Mouse (Mus musculus): ENCODE results near the gene Coro2b. TPM values are rescaled to one million over a fixed set of nuclear protein-coding genes. Genes with fewer than 3 reads are reported as not detected.

Coro2b gene
- polyA plus RNA-seq, 1 experiment from 2014 or later: 3.7 TPM

DNA sequence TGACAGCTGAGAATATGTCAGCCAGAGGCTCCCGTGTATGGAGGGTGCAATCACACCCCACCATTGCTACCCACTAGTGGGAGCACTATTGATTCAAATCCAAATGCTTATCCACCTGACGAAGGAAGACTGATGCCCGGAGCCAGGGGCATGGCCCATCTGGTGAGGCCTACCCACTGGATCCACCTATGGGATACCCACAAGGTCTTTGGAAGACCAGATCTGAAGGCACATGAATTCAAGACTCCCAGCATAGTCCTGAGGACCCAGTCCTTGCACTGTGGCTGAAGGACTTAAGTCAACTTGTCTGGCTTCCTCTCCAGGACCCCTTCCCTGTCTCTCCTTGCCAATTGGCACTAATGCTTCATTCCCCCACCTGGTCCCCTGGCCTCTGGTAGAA lies 54.1 kb downstream of the Coro2b start:
- Histone ChIP-seq H3K36me3 (ENCODE audit: control insufficient read depth, insufficient read depth, low read length) (no peaks in the 10 kb centered on the region), H3K4me3 (ENCODE audit: low read depth, low read length) (no peak overlapping the region), H3K4me1 (ENCODE audit: control insufficient read depth, insufficient read depth, low read length) (no peaks in the 10 kb centered on the region; the same call in 1 of the 2 replicates), H3K27me3 (ENCODE audit: control insufficient read depth, insufficient read depth, low read length) (no peaks in the 10 kb centered on the region), H3K9me3 (replicated peaks; ENCODE audit: control insufficient read depth, low read length) (no peaks in the 10 kb centered on the region), H3K27ac (ENCODE audit: low read depth, low read length) (no peak overlapping the region), H3K4me2 (no peak overlapping the region), H3K9ac (ENCODE audit: low read depth, low read length) (no peak overlapping the region)
- no peak for ATAC-seq (replicated peaks; ENCODE audit: insufficient number of reproducible peaks, low FRiP score, low TSS enrichment)
- WGBS (ENCODE audit: insufficient replicate concordance): 75% methylated on average over 3 of the region's 3 CpGs

DNA sequence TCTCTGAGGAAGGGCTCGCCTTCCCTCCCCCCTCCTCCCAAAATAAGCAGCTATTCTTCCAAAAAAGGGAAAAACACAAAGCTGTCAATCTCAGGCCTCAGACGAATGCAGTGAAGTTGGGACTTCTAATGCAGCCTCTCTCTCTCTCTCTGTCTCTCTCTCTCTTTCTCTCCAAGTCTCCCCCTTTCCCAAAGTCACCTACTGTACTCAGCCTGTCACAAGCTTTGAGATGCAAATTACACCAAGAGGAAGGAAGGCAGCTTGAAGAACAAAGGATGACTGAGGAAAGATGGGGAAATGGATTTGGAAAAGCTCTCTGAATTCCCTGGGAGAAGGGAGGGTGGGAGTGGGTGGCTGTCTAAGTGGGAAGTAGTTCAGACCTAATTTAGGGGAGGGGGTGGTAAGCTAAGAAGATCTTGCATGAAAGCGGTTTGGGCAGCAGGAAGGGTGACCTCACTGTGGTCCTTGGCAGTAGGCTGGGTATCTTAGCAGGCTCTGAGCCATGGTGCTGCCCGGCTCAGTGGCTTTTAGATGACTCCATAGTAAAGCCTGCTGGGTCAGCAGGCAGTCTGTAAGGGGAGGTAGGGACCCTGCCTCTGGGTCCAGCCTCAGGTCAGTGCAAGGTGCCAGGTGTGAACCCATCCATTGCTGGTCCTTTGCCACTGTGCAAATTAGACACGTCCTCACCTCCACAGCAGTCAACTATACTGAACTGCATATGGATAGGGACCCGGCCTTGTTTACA lies 55.8 kb downstream of the Coro2b start:
- no peaks in the 10 kb centered on the region for H3K9me3 ChIP-seq (replicated peaks; ENCODE audit: control insufficient read depth, low read length)
- H3K27me3 ChIP-seq (ENCODE audit: control insufficient read depth, insufficient read depth, low read length): no peaks in the 10 kb centered on the region
- WGBS (ENCODE audit: insufficient replicate concordance): 59% methylated on average over 6 of the region's 6 CpGs
- H3K4me3 ChIP-seq (ENCODE audit: low read depth, low read length): no peak overlapping the region
- peaks cover 4% of the 10 kb centered on the region; the same call in 1 of the 2 replicates for H3K4me1 ChIP-seq (ENCODE audit: control insufficient read depth, insufficient read depth, low read length)
- no peak overlapping the region for H3K27ac ChIP-seq (ENCODE audit: low read depth, low read length)
- no peak overlapping the region for H3K9ac ChIP-seq (ENCODE audit: low read depth, low read length)
- ATAC-seq (replicated peaks; ENCODE audit: insufficient number of reproducible peaks, low FRiP score, low TSS enrichment): no peak
- no peaks in the 10 kb centered on the region for H3K36me3 ChIP-seq (ENCODE audit: control insufficient read depth, insufficient read depth, low read length)
- H3K4me2 ChIP-seq: no peak overlapping the region

DNA sequence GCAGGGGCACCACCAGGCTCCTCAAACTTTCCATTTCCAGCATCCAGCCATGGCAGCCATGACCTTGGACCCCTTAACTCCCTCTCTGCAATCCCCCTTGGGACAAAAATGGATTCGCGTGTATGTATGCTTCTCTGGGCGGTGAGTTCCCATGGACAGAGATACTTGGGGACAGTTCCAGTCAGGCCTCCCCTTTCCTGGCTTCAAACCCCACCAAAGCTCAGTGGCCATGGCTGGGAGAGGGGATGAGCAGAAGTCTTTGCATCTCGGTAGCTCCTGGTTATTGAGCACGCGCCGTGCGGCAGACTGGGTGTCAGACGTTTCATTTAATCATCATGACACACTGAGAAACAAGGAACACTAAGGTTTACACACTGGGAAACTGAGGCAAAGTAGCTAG lies 56.7 kb downstream of the Coro2b start:
- Histone ChIP-seq H3K9me3 (replicated peaks; ENCODE audit: control insufficient read depth, low read length) (no peaks in the 10 kb centered on the region), H3K36me3 (ENCODE audit: control insufficient read depth, insufficient read depth, low read length) (no peaks in the 10 kb centered on the region), H3K4me3 (ENCODE audit: low read depth, low read length) (no peak overlapping the region), H3K4me1 (ENCODE audit: control insufficient read depth, insufficient read depth, low read length) (peaks cover 4% of the 10 kb centered on the region; the same call in 1 of the 2 replicates), H3K9ac (ENCODE audit: low read depth, low read length) (no peak overlapping the region), H3K27me3 (ENCODE audit: control insufficient read depth, insufficient read depth, low read length) (no peaks in the 10 kb centered on the region), H3K27ac (ENCODE audit: low read depth, low read length) (no peak overlapping the region), H3K4me2 (no peak overlapping the region)
- no peak for ATAC-seq (replicated peaks; ENCODE audit: insufficient number of reproducible peaks, low FRiP score, low TSS enrichment)
- WGBS (ENCODE audit: insufficient replicate concordance): 86% methylated on average over 9 of the region's 9 CpGs

GRCm38 (mm10) chr9:62476782-62477487 lies 59.9 kb downstream of the Coro2b start:
- ATAC-seq (replicated peaks; ENCODE audit: insufficient number of reproducible peaks, low FRiP score, low TSS enrichment): peak; percentile 47; the same call in 1 of the 2 replicates

DNA sequence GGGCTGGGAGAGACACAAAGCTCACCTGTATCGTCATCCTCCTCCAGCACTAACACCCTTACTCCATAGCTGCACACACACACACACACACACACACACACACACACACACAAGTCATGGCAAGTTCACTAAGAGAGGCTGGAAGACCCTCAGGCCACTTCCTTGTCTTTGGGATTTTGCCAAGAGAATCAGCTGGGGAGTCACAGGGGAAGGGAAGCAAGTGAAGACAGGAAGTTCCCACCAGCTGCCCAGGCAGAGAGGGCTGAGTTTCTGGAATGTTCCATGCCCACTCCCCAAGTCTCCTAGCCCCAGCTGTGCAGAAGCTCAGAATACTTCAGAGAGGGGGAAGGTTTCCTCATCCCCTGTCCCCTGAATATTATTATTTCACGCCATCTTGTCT lies 62.6 kb downstream of the Coro2b start:
- Histone ChIP-seq H3K4me2 (no peak overlapping the region), H3K36me3 (ENCODE audit: control insufficient read depth, insufficient read depth, low read length) (no peaks in the 10 kb centered on the region), H3K27me3 (ENCODE audit: control insufficient read depth, insufficient read depth, low read length) (no peaks in the 10 kb centered on the region), H3K27ac (ENCODE audit: low read depth, low read length) (no peak overlapping the region), H3K4me1 (ENCODE audit: control insufficient read depth, insufficient read depth, low read length) (peaks cover 4% of the 10 kb centered on the region; the same call in 1 of the 2 replicates), H3K9ac (ENCODE audit: low read depth, low read length) (no peak overlapping the region), H3K4me3 (ENCODE audit: low read depth, low read length) (no peak overlapping the region), H3K9me3 (replicated peaks; ENCODE audit: control insufficient read depth, low read length) (no peaks in the 10 kb centered on the region)
- ATAC-seq (replicated peaks; ENCODE audit: insufficient number of reproducible peaks, low FRiP score, low TSS enrichment): no peak
- 79% methylated on average over 2 of the region's 2 CpGs for WGBS (ENCODE audit: insufficient replicate concordance)

More at GRCm38 (mm10) chr9:62476782-62477487, 59.9 kb downstream of the Coro2b start:
- H3K9me3 ChIP-seq (replicated peaks; ENCODE audit: control insufficient read depth, low read length): no peaks in the 10 kb centered on the region
- peaks cover 4% of the 10 kb centered on the region; the same call in 1 of the 2 replicates for H3K4me1 ChIP-seq (ENCODE audit: control insufficient read depth, insufficient read depth, low read length)
- no peak overlapping the region for H3K27ac ChIP-seq (ENCODE audit: low read depth, low read length)
- no peaks in the 10 kb centered on the region for H3K27me3 ChIP-seq (ENCODE audit: control insufficient read depth, insufficient read depth, low read length)
- no peak overlapping the region for H3K9ac ChIP-seq (ENCODE audit: low read depth, low read length)
- H3K36me3 ChIP-seq (ENCODE audit: control insufficient read depth, insufficient read depth, low read length): no peaks in the 10 kb centered on the region
- H3K4me3 ChIP-seq (ENCODE audit: low read depth, low read length): no peak overlapping the region
- WGBS (ENCODE audit: insufficient replicate concordance): 50% methylated on average over 11 of the region's 11 CpGs
- H3K4me2 ChIP-seq: no peak overlapping the region

- Histone ChIP-seq H3K9ac (ENCODE audit: low read depth, low read length) (no peak overlapping the region), H3K4me1 (ENCODE audit: control insufficient read depth, insufficient read depth, low read length) (peaks cover under 1% of the 10 kb centered on the region), H3K27me3 (ENCODE audit: control insufficient read depth, insufficient read depth, low read length) (no peaks in the 10 kb centered on the region), H3K9me3 (replicated peaks; ENCODE audit: control insufficient read depth, low read length) (no peaks in the 10 kb centered on the region), H3K4me3 (ENCODE audit: low read depth, low read length) (no peak overlapping the region), H3K4me2 (no peak overlapping the region), H3K36me3 (ENCODE audit: control insufficient read depth, insufficient read depth, low read length) (no peaks in the 10 kb centered on the region), H3K27ac (ENCODE audit: low read depth, low read length) (no peak overlapping the region)
- WGBS (ENCODE audit: insufficient replicate concordance): 86% methylated on average over 14 of the region's 14 CpGs
- ATAC-seq (replicated peaks; ENCODE audit: insufficient number of reproducible peaks, low FRiP score, low TSS enrichment): no peak
Measured at GRCm38 (mm10) chr9:62471541-62472189, 65.2 kb downstream of the Coro2b start.

DNA sequence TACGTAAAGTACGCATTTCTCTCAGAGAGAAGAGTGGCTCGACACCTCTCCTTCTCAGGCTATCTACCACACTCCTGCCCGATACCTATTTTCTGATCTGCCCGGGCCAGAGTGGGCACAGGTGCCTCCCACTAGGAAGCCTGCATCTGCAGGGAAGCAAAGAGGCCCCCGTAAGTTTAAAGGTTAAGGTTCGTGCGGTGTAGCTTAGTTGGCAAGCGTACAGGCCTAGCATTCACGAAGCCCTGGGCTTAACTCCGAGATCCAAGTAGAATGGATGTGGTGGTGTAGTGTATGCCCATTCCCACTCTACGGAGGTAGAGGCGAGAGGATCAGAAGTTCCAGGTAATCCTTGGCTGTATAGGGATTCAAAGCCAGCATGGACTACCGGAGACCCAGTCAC lies 65.8 kb downstream of the Coro2b start:
- no peak for ATAC-seq (replicated peaks; ENCODE audit: insufficient number of reproducible peaks, low FRiP score, low TSS enrichment)
- no peaks in the 10 kb centered on the region; the same call in 1 of the 2 replicates for H3K4me1 ChIP-seq (ENCODE audit: control insufficient read depth, insufficient read depth, low read length)
- no peak overlapping the region for H3K27ac ChIP-seq (ENCODE audit: low read depth, low read length)
- H3K4me2 ChIP-seq: no peak overlapping the region
- WGBS (ENCODE audit: insufficient replicate concordance): 84% methylated on average over 14 of the region's 14 CpGs
- H3K27me3 ChIP-seq (ENCODE audit: control insufficient read depth, insufficient read depth, low read length): no peaks in the 10 kb centered on the region
- H3K4me3 ChIP-seq (ENCODE audit: low read depth, low read length): no peak overlapping the region
- no peaks in the 10 kb centered on the region for H3K9me3 ChIP-seq (replicated peaks; ENCODE audit: control insufficient read depth, low read length)
- no peak overlapping the region for H3K9ac ChIP-seq (ENCODE audit: low read depth, low read length)
- no peaks in the 10 kb centered on the region for H3K36me3 ChIP-seq (ENCODE audit: control insufficient read depth, insufficient read depth, low read length)

- Histone ChIP-seq H3K9ac (ENCODE audit: low read depth, low read length) (no peak overlapping the region), H3K9me3 (replicated peaks; ENCODE audit: control insufficient read depth, low read length) (no peaks in the 10 kb centered on the region), H3K4me1 (ENCODE audit: control insufficient read depth, insufficient read depth, low read length) (no peaks in the 10 kb centered on the region; the same call in 1 of the 2 replicates), H3K27me3 (ENCODE audit: control insufficient read depth, insufficient read depth, low read length) (no peaks in the 10 kb centered on the region), H3K36me3 (ENCODE audit: control insufficient read depth, insufficient read depth, low read length) (no peaks in the 10 kb centered on the region), H3K27ac (ENCODE audit: low read depth, low read length) (no peak overlapping the region), H3K4me3 (ENCODE audit: low read depth, low read length) (no peak overlapping the region), H3K4me2 (no peak overlapping the region)
- no peak for ATAC-seq (replicated peaks; ENCODE audit: insufficient number of reproducible peaks, low FRiP score, low TSS enrichment)
- WGBS (ENCODE audit: insufficient replicate concordance): 24% methylated on average over 1 of the region's 1 CpGs
Measured at GRCm38 (mm10) chr9:62470398-62470797, 66.4 kb downstream of the Coro2b start.

Measured in heart, embryonic 11.5 days (tissue).